Mouse (Mus musculus): Measurements from ENCODE around the gene Cfap58. TPM values are rescaled to one million over a fixed set of nuclear protein-coding genes. Genes with fewer than 3 reads are reported as not detected.

The Cfap58 gene
- polyA plus RNA-seq, 1 experiment, result not detected

DNA sequence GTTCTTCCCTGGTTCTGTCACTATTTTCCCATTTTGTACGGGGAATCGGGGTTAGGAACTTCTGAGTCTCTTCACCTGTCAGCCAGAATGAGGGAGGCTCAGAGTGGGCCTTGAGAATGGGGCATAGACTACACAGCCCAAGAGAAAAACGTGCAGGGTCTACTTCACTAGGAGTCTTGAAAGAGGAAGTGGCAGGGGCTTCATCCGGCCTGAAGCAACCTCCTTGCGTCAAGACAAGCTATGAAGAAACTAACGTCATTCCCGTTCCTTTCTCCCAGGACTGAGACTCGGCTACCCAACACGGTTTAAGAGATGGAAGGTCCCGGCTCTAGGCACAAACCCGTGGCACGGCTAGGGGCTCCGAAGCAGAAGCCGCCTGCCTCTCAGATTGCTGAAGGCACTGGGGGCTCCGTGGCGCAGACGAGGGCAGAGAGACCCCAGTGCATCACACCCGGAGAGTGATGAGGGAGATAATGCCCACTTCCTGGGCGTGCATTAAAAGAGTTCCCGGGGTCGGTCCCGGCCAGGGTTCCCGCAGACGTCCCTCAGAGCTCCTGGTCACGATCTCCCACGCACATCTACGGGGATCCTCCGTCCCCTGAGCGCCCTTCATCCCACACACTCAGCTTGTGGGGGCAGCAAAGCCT lies 18.9 kb upstream of the Cfap58 start:
- Histone ChIP-seq H3K36me3 (ENCODE audit: control insufficient read depth, insufficient read depth) (no peaks in the 10 kb centered on the region), H3K27me3 (ENCODE audit: control insufficient read depth, insufficient read depth, insufficient read length) (no peaks in the 10 kb centered on the region), H3K4me3 (peak overlapping the region; percentile 96), H3K4me2 (ENCODE audit: low read depth) (peak overlapping the region; percentile 86), H3ac (ENCODE audit: control insufficient read depth, insufficient read length) (peak overlapping the region; percentile 18), H3K79me2 (ENCODE audit: control insufficient read depth, insufficient read depth) (peaks cover 55% of the 10 kb centered on the region)
- TF ChIP-seq E2F4 (IDR thresholded peaks at IDR 0.05; ENCODE audit: insufficient read depth) (no peak), MYOD1 (IDR thresholded peaks at IDR 0.05; ENCODE audit: control insufficient read depth in 1 of 3, insufficient read length in 2 of 3, low read depth in 2 of 3) (no peak), MYOG (IDR thresholded peaks at IDR 0.05; ENCODE audit: control insufficient read depth in 1 of 3, insufficient read depth in 1 of 3, insufficient read length in 2 of 3, low read depth in 2 of 3) (no peak), POLR2AphosphoS2 (IDR thresholded peaks at IDR 0.05; ENCODE audit: insufficient read length, low read depth) (no peak), USF1 (IDR thresholded peaks at IDR 0.05; ENCODE audit: low read depth) (no peak), CEBPB (IDR thresholded peaks at IDR 0.05; ENCODE audit: insufficient read depth, poor library complexity, severe bottlenecking) (no peak), SRF (IDR thresholded peaks at IDR 0.05; ENCODE audit: control insufficient read depth, insufficient read length, low read depth) (no peak), REST (IDR thresholded peaks at IDR 0.05; ENCODE audit: insufficient read depth, insufficient read length) (no peak)

DNA sequence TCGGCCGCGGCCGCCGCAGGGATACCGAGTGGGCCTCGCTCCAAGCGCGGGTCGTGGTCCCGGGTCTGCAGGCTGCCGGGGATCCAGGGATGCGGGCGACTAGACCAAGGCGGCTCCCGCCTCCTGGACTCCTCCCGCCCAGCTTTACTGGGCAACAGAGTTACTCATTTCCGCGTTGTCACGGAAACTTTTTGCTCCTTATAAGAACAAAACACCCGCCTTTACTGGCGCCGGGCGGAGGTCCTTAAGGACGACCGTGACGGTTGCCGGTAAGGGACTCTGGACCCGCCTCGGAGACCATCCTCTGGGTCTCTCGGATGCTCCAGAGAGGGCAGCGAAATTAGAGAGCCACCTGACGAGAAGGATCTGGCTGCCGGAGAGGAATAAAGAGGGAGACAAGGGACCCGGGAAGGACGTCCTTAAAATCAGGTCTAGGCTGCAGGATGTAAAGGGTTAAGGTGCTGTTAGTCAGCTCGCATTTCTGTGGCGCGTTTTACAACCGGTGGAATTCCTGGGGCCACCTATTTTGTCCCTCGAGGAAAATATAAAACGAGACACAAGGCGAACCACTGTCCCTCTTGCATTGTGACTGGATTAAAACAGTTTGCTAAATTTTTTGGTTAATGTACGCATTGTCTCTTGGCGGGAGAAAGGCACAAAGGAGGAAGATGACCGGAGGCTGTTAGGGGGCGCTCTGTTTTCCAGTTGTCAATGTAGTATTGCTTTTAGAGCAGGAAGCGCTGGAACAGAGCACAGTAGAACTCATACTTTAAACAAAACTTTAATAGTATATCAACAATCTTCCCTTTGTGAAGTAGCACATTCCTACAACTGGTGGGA lies 18.1 kb upstream of the Cfap58 start, which contains the start of the genes Cfap43 and Itprip:
Gene Cfap43, minus strand, starts transcription at position 162 of the 840 bp plus-strand sequence.
Gene Itprip, minus strand, starts transcription at position 174 of the 840 bp plus-strand sequence.
- H3K4me3 ChIP-seq, result peak within 1 kb of the TSS; percentile 96
- H3K27me3 ChIP-seq (ENCODE audit: control insufficient read depth, insufficient read depth, insufficient read length), result no peaks in the 10 kb centered on the region
- no peaks in the 10 kb centered on the region for H3K36me3 ChIP-seq (ENCODE audit: control insufficient read depth, insufficient read depth)
- H3K79me2 ChIP-seq (ENCODE audit: control insufficient read depth, insufficient read depth), result peaks cover 48% of the 10 kb centered on the region
- TF ChIP-seq SRF (IDR thresholded peaks at IDR 0.05; ENCODE audit: control insufficient read depth, insufficient read length, low read depth) (peak; percentile 68), POLR2A (IDR thresholded peaks at IDR 0.05; ENCODE audit: insufficient read length, low read depth) (peak; percentile 56), POLR2AphosphoS2 (IDR thresholded peaks at IDR 0.05; ENCODE audit: insufficient read length, low read depth) (no peak), E2F4 (IDR thresholded peaks at IDR 0.05; ENCODE audit: insufficient read depth) (peak; percentile 77), TCF3 (IDR thresholded peaks at IDR 0.05; ENCODE audit: insufficient read length, low read depth) (no peak), MYOD1 (IDR thresholded peaks at IDR 0.05; ENCODE audit: control insufficient read depth in 1 of 3, insufficient read length in 2 of 3, low read depth in 2 of 3) (no peak), CEBPB (IDR thresholded peaks at IDR 0.05; ENCODE audit: insufficient read depth, poor library complexity, severe bottlenecking) (no peak), REST (IDR thresholded peaks at IDR 0.05; ENCODE audit: insufficient read depth, insufficient read length) (no peak), MYOG (IDR thresholded peaks at IDR 0.05; ENCODE audit: control insufficient read depth in 1 of 3, insufficient read depth in 1 of 3, insufficient read length in 2 of 3, low read depth in 2 of 3) (peak in 1 of 3 experiments; percentile 15), TCF12 (IDR thresholded peaks at IDR 0.05; ENCODE audit: insufficient read depth, poor library complexity, severe bottlenecking) (no peak), USF1 (IDR thresholded peaks at IDR 0.05; ENCODE audit: low read depth) (no peak)
- peak within 1 kb of the TSS; percentile 86 for H3K4me2 ChIP-seq (ENCODE audit: low read depth)
- H3ac ChIP-seq (ENCODE audit: control insufficient read depth, insufficient read length), result peak within 1 kb of the TSS; percentile 18

DNA sequence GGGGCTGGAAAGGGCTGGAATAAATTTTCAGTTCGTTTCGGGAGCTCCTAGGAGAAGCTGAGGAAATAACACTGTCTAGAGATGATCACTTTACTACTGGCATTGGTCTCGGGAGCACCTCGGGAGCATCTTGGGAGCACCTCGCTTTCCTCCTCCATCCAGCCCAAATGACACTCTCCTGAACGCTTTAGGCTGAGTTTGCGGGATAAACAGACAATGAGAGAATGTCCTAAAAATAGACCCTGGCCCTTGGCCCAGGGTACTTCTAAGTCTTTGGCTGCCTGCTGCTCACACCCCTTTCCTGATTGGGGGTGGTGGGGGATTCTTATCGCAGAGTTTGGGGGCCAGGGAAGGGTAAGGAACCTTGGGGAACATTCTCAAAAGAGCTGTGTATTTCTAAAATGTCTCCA lies 17.5 kb upstream of the Cfap58 start:
- H3K4me3 ChIP-seq, result peak overlapping the region; percentile 96
- peak overlapping the region; percentile 18 for H3ac ChIP-seq (ENCODE audit: control insufficient read depth, insufficient read length)
- H3K27me3 ChIP-seq (ENCODE audit: control insufficient read depth, insufficient read depth, insufficient read length), result no peaks in the 10 kb centered on the region
- no peak for TF ChIP-seq E2F4 (IDR thresholded peaks at IDR 0.05; ENCODE audit: insufficient read depth)
- no peak for TF ChIP-seq MYOG (IDR thresholded peaks at IDR 0.05; ENCODE audit: control insufficient read depth in 1 of 3, insufficient read depth in 1 of 3, insufficient read length in 2 of 3, low read depth in 2 of 3)
- TF ChIP-seq TCF12 (IDR thresholded peaks at IDR 0.05; ENCODE audit: insufficient read depth, poor library complexity, severe bottlenecking), result no peak
- no peak for TF ChIP-seq POLR2A (IDR thresholded peaks at IDR 0.05; ENCODE audit: insufficient read length, low read depth)
- TF ChIP-seq MYOD1 (IDR thresholded peaks at IDR 0.05; ENCODE audit: control insufficient read depth in 1 of 3, insufficient read length in 2 of 3, low read depth in 2 of 3), result no peak
- no peak for TF ChIP-seq TCF3 (IDR thresholded peaks at IDR 0.05; ENCODE audit: insufficient read length, low read depth)
- no peak for TF ChIP-seq SRF (IDR thresholded peaks at IDR 0.05; ENCODE audit: control insufficient read depth, insufficient read length, low read depth)
- no peak for TF ChIP-seq REST (IDR thresholded peaks at IDR 0.05; ENCODE audit: insufficient read depth, insufficient read length)
- H3K79me2 ChIP-seq (ENCODE audit: control insufficient read depth, insufficient read depth), result peaks cover 41% of the 10 kb centered on the region
- H3K36me3 ChIP-seq (ENCODE audit: control insufficient read depth, insufficient read depth), result no peaks in the 10 kb centered on the region
- peak overlapping the region; percentile 86 for H3K4me2 ChIP-seq (ENCODE audit: low read depth)

DNA sequence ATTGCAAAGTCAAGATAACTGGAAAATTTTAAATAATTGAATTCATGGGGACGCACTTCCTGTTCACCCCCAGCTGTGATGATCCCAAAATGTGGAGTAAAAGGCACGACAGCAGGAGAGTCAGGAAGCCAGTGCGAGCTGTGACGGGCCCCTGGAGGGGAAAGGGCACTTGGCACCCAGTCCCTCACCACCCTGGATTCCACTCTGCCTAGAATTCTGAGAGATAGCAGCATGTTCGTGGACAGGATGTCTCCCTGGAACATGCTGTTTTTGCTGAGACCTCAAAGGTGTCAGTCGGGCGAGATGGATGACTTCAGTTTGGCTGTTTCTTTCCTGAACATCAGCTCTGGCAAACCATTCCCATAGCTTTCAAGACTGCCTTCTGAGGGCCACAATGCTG lies 11.7 kb upstream of the Cfap58 start:
- Histone ChIP-seq H3K4me3 (no peak overlapping the region), H3K4me2 (ENCODE audit: low read depth) (no peak overlapping the region), H3ac (ENCODE audit: control insufficient read depth, insufficient read length) (no peak overlapping the region), H3K27me3 (ENCODE audit: control insufficient read depth, insufficient read depth, insufficient read length) (no peaks in the 10 kb centered on the region), H3K36me3 (ENCODE audit: control insufficient read depth, insufficient read depth) (no peaks in the 10 kb centered on the region), H3K79me2 (ENCODE audit: control insufficient read depth, insufficient read depth) (no peaks in the 10 kb centered on the region)
- TF ChIP-seq TCF12 (IDR thresholded peaks at IDR 0.05; ENCODE audit: insufficient read depth, poor library complexity, severe bottlenecking), result no peak

DNA sequence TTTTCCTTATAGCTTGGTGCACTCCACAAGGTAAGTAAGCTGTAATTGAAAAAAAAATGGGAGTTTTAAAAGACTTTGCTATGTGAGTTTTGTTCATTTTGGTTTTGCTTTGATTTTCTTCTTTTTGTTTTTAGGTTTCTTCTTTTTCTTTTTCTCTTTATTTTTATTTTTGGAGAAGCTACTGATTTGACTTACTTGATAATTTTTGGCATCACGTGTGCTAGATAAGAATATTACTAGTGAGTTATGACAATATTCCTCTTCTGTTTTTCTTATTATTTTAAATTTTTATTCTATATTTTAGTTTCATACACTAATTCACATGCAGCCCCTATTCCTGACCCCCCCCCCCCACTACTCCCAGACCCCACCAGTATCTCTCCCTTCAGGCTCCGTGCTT lies 10.4 kb upstream of the Cfap58 start:
- Histone ChIP-seq H3K79me2 (ENCODE audit: control insufficient read depth, insufficient read depth) (no peaks in the 10 kb centered on the region), H3K4me2 (ENCODE audit: low read depth) (no peak overlapping the region), H3K36me3 (ENCODE audit: control insufficient read depth, insufficient read depth) (no peaks in the 10 kb centered on the region), H3K27me3 (ENCODE audit: control insufficient read depth, insufficient read depth, insufficient read length) (no peaks in the 10 kb centered on the region), H3K4me3 (no peak overlapping the region), H3ac (ENCODE audit: control insufficient read depth, insufficient read length) (no peak overlapping the region)
- no peak for TF ChIP-seq CEBPB (IDR thresholded peaks at IDR 0.05; ENCODE audit: insufficient read depth, poor library complexity, severe bottlenecking)
- TF ChIP-seq REST (IDR thresholded peaks at IDR 0.05; ENCODE audit: insufficient read depth, insufficient read length), result no peak
- no peak for TF ChIP-seq MYOD1 (IDR thresholded peaks at IDR 0.05; ENCODE audit: control insufficient read depth in 1 of 3, insufficient read length in 2 of 3, low read depth in 2 of 3)

Data from myocyte (in vitro differentiated cells).